Comparison of ENCODE assay signal across 8 mouse cellular contexts in genomic region chr6:11593583-11594271, GRCm38 (mm10).
DNase-seq lines count a peak whose midpoint lies in the region; ATAC-seq and TF ChIP-seq lines count a peak whose summit lies in the region.

No protein-coding gene starts in this region.

- TF ChIP-seq CTCF in midbrain, postnatal 0 days (IDR thresholded peaks at IDR 0.05): peak; percentile 30; the same call in 1 of the 2 replicates

- H3K36me3 ChIP-seq in hindbrain, embryonic 13.5 days: no peaks in the 10 kb centered on the region
- no peaks in the 10 kb centered on the region for H3K36me3 ChIP-seq in hindbrain, embryonic 11.5 days (ENCODE audit: control insufficient read depth, insufficient read depth, low read length)
- no peaks in the 10 kb centered on the region for H3K36me3 ChIP-seq in hindbrain, embryonic 16.5 days (ENCODE audit: control insufficient read depth, insufficient read depth, low read length)
- H3K36me3 ChIP-seq in midbrain, postnatal 0 days (ENCODE audit: insufficient read depth, low read length): no peaks in the 10 kb centered on the region

- no peak overlapping the region for H3K4me3 ChIP-seq in hindbrain, embryonic 13.5 days
- H3K4me3 ChIP-seq in hindbrain, embryonic 11.5 days (ENCODE audit: low read depth, low read length): no peak overlapping the region
- no peak overlapping the region for H3K4me3 ChIP-seq in hindbrain, embryonic 16.5 days (ENCODE audit: low read length)
- no peak overlapping the region for H3K4me3 ChIP-seq in midbrain, postnatal 0 days (ENCODE audit: low read depth, low read length)

- peak; percentile 59; the same call in 1 of the 2 replicates for ATAC-seq in hindbrain, embryonic 13.5 days (ENCODE audit: low FRiP score)
- ATAC-seq in hindbrain, embryonic 11.5 days (ENCODE audit: low FRiP score): no peak
- peak; percentile 81 for ATAC-seq in hindbrain, embryonic 16.5 days
- ATAC-seq in midbrain, postnatal 0 days (ENCODE audit: low FRiP score): no peak

- H3K4me1 ChIP-seq in hindbrain, embryonic 13.5 days (replicated peaks): no peaks in the 10 kb centered on the region
- no peaks in the 10 kb centered on the region for H3K4me1 ChIP-seq in hindbrain, embryonic 11.5 days (replicated peaks; ENCODE audit: control insufficient read depth, insufficient read depth, low read length)
- H3K4me1 ChIP-seq in hindbrain, embryonic 16.5 days (ENCODE audit: control insufficient read depth, insufficient read depth, low read depth, low read length): no peaks in the 10 kb centered on the region
- H3K4me1 ChIP-seq in midbrain, postnatal 0 days (ENCODE audit: insufficient read depth, low read length): no peaks in the 10 kb centered on the region

- no peak for DNase-seq in hindbrain, embryonic 11.5 days (ENCODE audit: low spot score)
- peak; percentile 76 for DNase-seq in 416B (ENCODE audit: low read depth)
- DNase-seq in brain, adult 2 months (ENCODE audit: low read depth, low spot score): peak; percentile 63
- DNase-seq in midbrain, postnatal 0 days (ENCODE audit: low spot score): peak; percentile 69
- DNase-seq in spleen, adult 18-20 months: no peak
- no peak for DNase-seq in frontal cortex, postnatal 25 days (ENCODE audit: low spot score in 2 of 2)

- no peak overlapping the region for H3K4me2 ChIP-seq in hindbrain, embryonic 13.5 days
- no peak overlapping the region for H3K4me2 ChIP-seq in hindbrain, embryonic 11.5 days (replicated peaks; ENCODE audit: low read depth, low read length)
- H3K4me2 ChIP-seq in hindbrain, embryonic 16.5 days (ENCODE audit: low read length): no peak overlapping the region
- H3K4me2 ChIP-seq in midbrain, postnatal 0 days (ENCODE audit: low read depth, low read length, poor library complexity, severe bottlenecking): no peak overlapping the region

- no peaks in the 10 kb centered on the region for H3K27me3 ChIP-seq in hindbrain, embryonic 13.5 days
- no peaks in the 10 kb centered on the region for H3K27me3 ChIP-seq in hindbrain, embryonic 11.5 days (ENCODE audit: control insufficient read depth, insufficient read depth, low read length)
- H3K27me3 ChIP-seq in hindbrain, embryonic 16.5 days (replicated peaks; ENCODE audit: control insufficient read depth, insufficient read depth, low read length): no peaks in the 10 kb centered on the region
- no peaks in the 10 kb centered on the region for H3K27me3 ChIP-seq in midbrain, postnatal 0 days (ENCODE audit: insufficient read depth, low read length)

- no peaks in the 10 kb centered on the region for H3K9me3 ChIP-seq in hindbrain, embryonic 13.5 days
- no peaks in the 10 kb centered on the region for H3K9me3 ChIP-seq in hindbrain, embryonic 11.5 days (ENCODE audit: control insufficient read depth, low read length)
- H3K9me3 ChIP-seq in hindbrain, embryonic 16.5 days (ENCODE audit: control insufficient read depth, low read length): no peaks in the 10 kb centered on the region
- no peaks in the 10 kb centered on the region for H3K9me3 ChIP-seq in midbrain, postnatal 0 days (ENCODE audit: low read length)

- 77% methylated on average over 14 of the region's 14 CpGs for WGBS in hindbrain, embryonic 13.5 days
- WGBS in hindbrain, embryonic 11.5 days: 87% methylated on average over 14 of the region's 14 CpGs
- 68% methylated on average over 14 of the region's 14 CpGs for WGBS in hindbrain, embryonic 16.5 days
- WGBS in midbrain, postnatal 0 days: 73% methylated on average over 14 of the region's 14 CpGs

- no peak overlapping the region for H3K9ac ChIP-seq in hindbrain, embryonic 13.5 days
- no peak overlapping the region for H3K9ac ChIP-seq in hindbrain, embryonic 11.5 days (ENCODE audit: low read depth, low read length)
- no peak overlapping the region for H3K9ac ChIP-seq in hindbrain, embryonic 16.5 days (ENCODE audit: low read depth, low read length)
- H3K9ac ChIP-seq in midbrain, postnatal 0 days (replicated peaks; ENCODE audit: low read length, poor library complexity, severe bottlenecking): no peak overlapping the region

- H3K27ac ChIP-seq in hindbrain, embryonic 13.5 days: no peak overlapping the region
- H3K27ac ChIP-seq in hindbrain, embryonic 11.5 days (ENCODE audit: low read depth, low read length): no peak overlapping the region
- no peak overlapping the region for H3K27ac ChIP-seq in hindbrain, embryonic 16.5 days (ENCODE audit: low read depth, low read length)
- H3K27ac ChIP-seq in midbrain, postnatal 0 days (ENCODE audit: low read depth, low read length): no peak overlapping the region

Comparison
In these comparisons a context has a peak if more than half of its experiments do, and no peak if none do; other contexts are left out.
1. ATAC-seq: peak in hindbrain, embryonic 13.5 days (single experiment) and hindbrain, embryonic 16.5 days (single experiment); none in hindbrain, embryonic 11.5 days (single experiment) and midbrain, postnatal 0 days (single experiment).
2. DNase-seq: peak in 416B (single experiment), brain, adult 2 months (single experiment) and midbrain, postnatal 0 days (single experiment); none in hindbrain, embryonic 11.5 days (single experiment), spleen, adult 18-20 months (0 of 2) and frontal cortex, postnatal 25 days (0 of 2).